Mouse (Mus musculus) ES-E14 (cell line): ENCODE measurements at regions not wholly inside any gene's neighbourhood (a gene's known extent, or its start where the extent isn't known, plus 50 kb on each side); places are given as distances from the start of the nearest gene placed in this dataset.

Experiments
- DNase-seq: peaks from one replicate; pipeline ENCODE4 v3.0.0-alpha.2; 2013; ENCODE audit warnings: low read depth, low spot score
- H3K27ac ChIP-seq: 2 replicates; pipeline ENCODE4 v1.5.1; 2012; ENCODE audit warnings: low read depth, mild to moderate bottlenecking, low read length, moderate library complexity, mixed read lengths; ENCODE audit not compliant: poor library complexity, insufficient read depth, severe bottlenecking
- H3K36me3 ChIP-seq: 2 replicates; pipeline ENCODE4 v1.6.1; 2012; ENCODE audit warnings: mild to moderate bottlenecking, low read length, moderate library complexity, mixed read lengths; ENCODE audit not compliant: control insufficient read depth, poor library complexity, insufficient read depth, severe bottlenecking
- H3K4me1 ChIP-seq, 2 experiments: fragments of 150-350 bp in 1 of 2; sonication (generic) in 1 of 2; 2 replicates each; pipeline ENCODE4 v1.6.1; 2012; ENCODE audit warnings: low read length in 2 of 2, mild to moderate bottlenecking in 1 of 2, mixed read lengths in 1 of 2; ENCODE audit not compliant: control insufficient read depth in 2 of 2, insufficient read depth in 2 of 2, poor library complexity in 1 of 2
- H3K4me3 ChIP-seq, 2 experiments: fragments of 150-350 bp in 1 of 2; sonication (generic) in 1 of 2; 2 replicates each; pipeline ENCODE4 v1.5.1; 2012; ENCODE audit warnings: low read length in 2 of 2, low read depth in 1 of 2, mild to moderate bottlenecking in 1 of 2, mixed read lengths in 1 of 2; ENCODE audit not compliant: insufficient read depth in 1 of 2, poor library complexity in 1 of 2, severe bottlenecking in 1 of 2
- H3K9ac ChIP-seq: 2 replicates; pipeline ENCODE4 v1.6.1; 2012; ENCODE audit warnings: low read depth, mild to moderate bottlenecking, low read length, mixed read lengths; ENCODE audit not compliant: poor library complexity, insufficient read depth, severe bottlenecking
- H3K9me3 ChIP-seq: fragments of 150-350 bp; sonication (generic); 2 replicates; pipeline ENCODE4 v1.6.1; 2012; ENCODE audit warnings: low read depth, mild to moderate bottlenecking, low read length; ENCODE audit not compliant: control insufficient read depth, insufficient read depth
- CHD2 ChIP-seq: IDR thresholded peaks from 2 replicates; pipeline ENCODE4 v1.6.1; 2014; ENCODE audit warnings: mild to moderate bottlenecking, low read depth, low read length, inconsistent platforms
- HCFC1 ChIP-seq: IDR thresholded peaks from 2 replicates; pipeline ENCODE4 v1.6.1; 2012; ENCODE audit warnings: low read length, inconsistent platforms, borderline replicate concordance; ENCODE audit not compliant: insufficient read depth
- MAFK ChIP-seq: IDR thresholded peaks from 2 replicates; pipeline ENCODE4 v1.6.1; 2014; ENCODE audit warnings: mild to moderate bottlenecking, low read depth, low read length, inconsistent platforms; ENCODE audit not compliant: insufficient read depth
- ZC3H11A ChIP-seq: IDR thresholded peaks from 2 replicates; pipeline ENCODE4 v1.6.1; 2012; ENCODE audit warnings: low read depth, mild to moderate bottlenecking, inconsistent platforms, low read length, borderline replicate concordance
- ZNF384 ChIP-seq: IDR thresholded peaks from 2 replicates; pipeline ENCODE4 v1.6.1; 2012; ENCODE audit warnings: low read depth, low read length, inconsistent platforms
- in situ Hi-C, 2 experiments: fragments of 600-800 bp; cut with MboI; formaldehyde crosslinking; loops; one replicate each; pipeline ENCODE4 v1.15.1; 2025; ENCODE audit warnings: low sequenced_read_pairs in 2 of 2, inconsistent platforms in 1 of 2; ENCODE audit not compliant: unreplicated experiment in 2 of 2

DNA sequence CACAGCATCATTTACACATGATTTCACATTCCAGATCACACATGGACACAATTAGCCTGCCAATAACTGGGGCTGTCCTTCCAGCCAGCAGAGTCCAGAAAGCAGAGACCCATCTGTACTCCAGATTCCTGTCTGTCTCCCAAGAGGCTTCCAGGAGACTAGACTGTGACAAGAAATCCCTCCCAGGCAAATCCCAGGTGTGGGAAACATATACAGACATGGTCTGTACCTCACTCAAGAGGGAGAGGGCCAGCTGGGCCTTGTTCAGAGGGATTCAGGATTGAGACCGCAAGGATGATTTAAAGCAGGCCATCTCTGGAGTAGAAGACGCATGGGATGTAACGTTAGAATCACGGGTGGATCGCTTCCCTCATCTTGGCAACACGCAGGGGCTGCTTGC is 182.7 kb upstream of the Prr30 start:
- Histone ChIP-seq H3K4me1 (no peaks in the 10 kb centered on the region), H3K9ac (no peak overlapping the region), H3K36me3 (no peaks in the 10 kb centered on the region), H3K9me3 (no peaks in the 10 kb centered on the region), H3K4me3 (no peak overlapping the region), H3K27ac (no peak overlapping the region)
- no peak for DNase-seq
- in situ Hi-C loops: no loop called here
- no peak for TF ChIP-seq HCFC1
- TF ChIP-seq ZNF384: no peak
- TF ChIP-seq CHD2: no peak
- no peak for TF ChIP-seq ZC3H11A
- no peak for TF ChIP-seq MAFK

DNA sequence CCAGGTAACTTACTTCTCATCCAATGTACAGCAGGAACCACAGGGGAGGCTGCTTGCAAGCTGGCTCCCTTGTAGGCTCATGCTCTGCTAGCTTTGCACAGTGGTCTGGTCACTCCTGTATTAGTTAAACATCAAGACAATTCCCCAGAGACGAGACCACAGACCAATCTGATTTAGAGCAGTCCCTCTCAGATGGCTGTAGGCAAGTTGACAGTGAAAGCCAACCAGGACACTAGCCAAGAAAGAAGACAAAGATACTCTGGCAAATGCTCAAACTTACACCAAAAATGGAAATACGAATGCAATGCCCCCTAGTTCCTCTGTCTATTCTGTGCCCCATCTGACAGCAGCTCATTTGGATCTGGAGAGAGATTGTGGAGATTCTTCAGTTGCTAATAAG is 181.8 kb upstream of the Prr30 start:
- no peak overlapping the region for H3K27ac ChIP-seq
- no peak overlapping the region for H3K9ac ChIP-seq
- no peak for TF ChIP-seq CHD2
- TF ChIP-seq MAFK: no peak
- TF ChIP-seq ZNF384: no peak
- no peak for TF ChIP-seq HCFC1
- TF ChIP-seq ZC3H11A: no peak
- no peaks in the 10 kb centered on the region for H3K9me3 ChIP-seq
- H3K4me1 ChIP-seq: no peaks in the 10 kb centered on the region
- H3K36me3 ChIP-seq: no peaks in the 10 kb centered on the region
- in situ Hi-C loops: no loop called here
- no peak for DNase-seq
- no peak overlapping the region for H3K4me3 ChIP-seq

DNA sequence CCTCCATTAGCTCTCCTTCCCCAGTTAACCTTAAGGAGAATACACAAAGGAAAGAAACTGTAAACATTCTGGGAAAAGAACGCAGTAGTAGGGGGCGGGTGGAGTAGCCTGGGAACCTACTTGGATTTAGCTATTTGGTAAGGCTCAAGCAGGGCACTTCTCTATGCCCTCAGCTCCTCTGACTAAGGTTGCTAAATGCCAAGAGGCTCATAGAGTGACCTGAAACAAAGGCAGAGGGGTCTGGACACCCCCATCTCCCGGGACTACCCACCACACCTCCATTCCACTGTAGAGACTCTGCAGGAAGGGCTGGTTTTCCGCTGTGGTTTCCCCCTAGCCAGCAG is 179.5 kb upstream of the Prr30 start:
- in situ Hi-C loops: no loop called here
- H3K4me1 ChIP-seq: no peaks in the 10 kb centered on the region
- no peaks in the 10 kb centered on the region for H3K9me3 ChIP-seq
- no peak overlapping the region for H3K9ac ChIP-seq
- TF ChIP-seq HCFC1 (no peak), CHD2 (no peak), MAFK (no peak), ZNF384 (no peak), ZC3H11A (no peak)
- DNase-seq: no peak
- H3K4me3 ChIP-seq: no peak overlapping the region
- no peak overlapping the region for H3K27ac ChIP-seq
- H3K36me3 ChIP-seq: no peaks in the 10 kb centered on the region

DNA sequence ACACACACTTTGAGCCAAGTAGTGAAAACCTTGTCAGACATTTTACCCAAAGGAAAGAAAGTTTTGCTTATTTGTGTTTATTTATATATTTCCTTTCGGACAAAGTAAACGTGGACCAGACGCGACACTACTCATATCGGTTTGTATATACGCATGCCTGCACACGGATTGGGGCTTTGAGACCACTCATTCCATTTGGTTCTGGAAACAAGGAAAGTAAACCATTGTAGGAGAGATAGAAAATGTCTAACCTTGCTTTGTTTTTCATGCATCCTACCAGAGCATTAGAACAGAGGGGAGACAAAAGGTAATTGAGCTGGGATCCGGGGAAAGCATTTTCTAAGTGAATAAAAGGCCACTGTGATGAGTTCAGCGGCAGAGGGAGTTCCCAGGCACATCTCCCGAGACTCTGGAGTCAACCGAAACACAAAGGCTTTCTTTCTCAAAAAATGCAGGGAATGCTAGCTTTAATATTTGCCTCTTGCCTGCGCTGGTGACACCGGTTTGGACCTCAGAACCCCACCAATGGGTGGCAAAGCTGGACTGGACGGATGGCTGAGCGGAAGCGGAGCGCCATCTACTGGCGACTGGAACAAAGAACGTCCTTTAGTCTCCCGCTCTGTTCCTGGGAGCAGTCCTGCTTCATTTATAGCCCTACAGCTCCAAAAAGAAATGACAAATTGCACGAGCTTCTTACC is 179.0 kb upstream of the Prr30 start:
- Histone ChIP-seq H3K9ac (no peak overlapping the region), H3K4me1 (no peaks in the 10 kb centered on the region), H3K9me3 (no peaks in the 10 kb centered on the region), H3K36me3 (no peaks in the 10 kb centered on the region), H3K27ac (no peak overlapping the region), H3K4me3 (peak overlapping the region in 1 of 2 experiments; percentile 32; a peak in 1 of 4 replicates)
- in situ Hi-C loops: no loop called here
- TF ChIP-seq ZNF384: no peak
- TF ChIP-seq ZC3H11A: peak; percentile 47; the same call in 1 of the 2 replicates
- peak; percentile 54 for DNase-seq

DNA sequence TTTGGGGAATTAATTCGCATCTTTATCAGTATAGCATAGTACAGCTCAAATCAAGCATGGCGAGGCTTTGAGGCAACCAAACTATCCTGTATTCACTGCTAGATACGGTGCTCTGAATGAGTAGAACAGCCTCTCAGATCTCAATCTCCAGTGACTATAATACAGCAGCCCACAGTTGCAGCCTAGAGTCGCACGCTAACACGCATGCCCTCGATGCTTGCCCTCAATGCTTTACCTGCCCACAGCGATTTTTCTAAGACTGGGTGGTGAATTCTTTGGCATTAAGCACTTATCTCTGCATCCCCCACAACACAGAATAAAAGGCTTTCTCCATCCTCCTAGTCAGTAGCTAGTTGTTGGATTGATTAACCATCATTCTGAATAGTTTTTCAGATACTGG is 178.4 kb upstream of the Prr30 start:
- H3K27ac ChIP-seq: no peak overlapping the region
- no peak overlapping the region for H3K9ac ChIP-seq
- in situ Hi-C loops: no loop called here
- H3K9me3 ChIP-seq: no peaks in the 10 kb centered on the region
- DNase-seq: no peak
- H3K4me3 ChIP-seq: no peak overlapping the region
- no peaks in the 10 kb centered on the region for H3K36me3 ChIP-seq
- TF ChIP-seq ZNF384 (no peak), HCFC1 (no peak), MAFK (no peak), CHD2 (no peak), ZC3H11A (no peak)
- no peaks in the 10 kb centered on the region for H3K4me1 ChIP-seq
